Mouse (Mus musculus) midbrain, embryonic 16.5 days (tissue): ENCODE measurements around the gene Vamp2. TPM values are rescaled to one million over a fixed set of nuclear protein-coding genes. Genes with fewer than 3 reads are reported as not detected.

Source experiments
- ATAC-seq: fragments of 200-750 bp; cut with Nextera tagmentation; 2 replicates; pipeline ENCODE4 v1.8.0; 2017; ENCODE audit warnings: moderate TSS enrichment
- H3K27ac ChIP-seq: fragments of 300-500 bp; sonication (generic); 2 replicates; pipeline ENCODE4 v1.5.1; 2014; ENCODE audit warnings: mild to moderate bottlenecking, low read length, mixed read lengths
- H3K27me3 ChIP-seq: fragments of 300-500 bp; sonication (generic); 2 replicates; pipeline ENCODE4 v1.6.1; 2014; ENCODE audit warnings: low read depth, low read length, mixed read lengths; ENCODE audit not compliant: control insufficient read depth, insufficient read depth
- H3K36me3 ChIP-seq: fragments of 300-500 bp; sonication (generic); 2 replicates; pipeline ENCODE4 v1.6.1; 2014; ENCODE audit warnings: mild to moderate bottlenecking, low read length, moderate library complexity, mixed read lengths; ENCODE audit not compliant: control insufficient read depth, insufficient read depth
- H3K4me1 ChIP-seq: fragments of 300-500 bp; sonication (generic); 2 replicates; pipeline ENCODE4 v1.6.1; 2014; ENCODE audit warnings: mild to moderate bottlenecking, low read length, mixed read lengths; ENCODE audit not compliant: control insufficient read depth, insufficient read depth
- H3K4me2 ChIP-seq: fragments of 300-500 bp; sonication (generic); 2 replicates; pipeline ENCODE4 v1.6.1; 2014; ENCODE audit warnings: mild to moderate bottlenecking, low read length, mixed read lengths
- H3K4me3 ChIP-seq: fragments of 300-500 bp; sonication (generic); 2 replicates; pipeline ENCODE4 v1.5.1; 2014; ENCODE audit warnings: low read depth, mild to moderate bottlenecking, low read length, moderate library complexity, mixed read lengths
- H3K9ac ChIP-seq: fragments of 300-500 bp; sonication (generic); 2 replicates; pipeline ENCODE4 v1.6.1; 2014; ENCODE audit warnings: low read depth, low read length, mixed read lengths
- H3K9me3 ChIP-seq: fragments of 300-500 bp; sonication (generic); replicated peaks from 2 replicates; pipeline ENCODE4 v1.6.1; 2014; ENCODE audit warnings: mild to moderate bottlenecking, low read length, mixed read lengths; ENCODE audit not compliant: control insufficient read depth, poor library complexity, severe bottlenecking
- WGBS: fragments of 180-500 bp; shearing (Covaris S2); extraction: QIAGEN DNeasy Blood & Tissue Kit; methylation state at CpG from one replicate; pipeline ENCODE4 v1.1.7; 2014; 5-methylcytosine and 5-hydroxymethylcytosine counted together
- polyA plus RNA-seq: library from polyadenylated mRNA; unstranded; fragments of >200 nt; fragmentation: Nextera tagmentation; extraction: Ambion mirVana; gene quantifications from 2 replicates; pipeline ENCODE4 v1.2.1, GENCODE M21; 2015

Gene Vamp2
- polyA plus RNA-seq, 1 experiment from 2014 or later = 438 TPM

DNA sequence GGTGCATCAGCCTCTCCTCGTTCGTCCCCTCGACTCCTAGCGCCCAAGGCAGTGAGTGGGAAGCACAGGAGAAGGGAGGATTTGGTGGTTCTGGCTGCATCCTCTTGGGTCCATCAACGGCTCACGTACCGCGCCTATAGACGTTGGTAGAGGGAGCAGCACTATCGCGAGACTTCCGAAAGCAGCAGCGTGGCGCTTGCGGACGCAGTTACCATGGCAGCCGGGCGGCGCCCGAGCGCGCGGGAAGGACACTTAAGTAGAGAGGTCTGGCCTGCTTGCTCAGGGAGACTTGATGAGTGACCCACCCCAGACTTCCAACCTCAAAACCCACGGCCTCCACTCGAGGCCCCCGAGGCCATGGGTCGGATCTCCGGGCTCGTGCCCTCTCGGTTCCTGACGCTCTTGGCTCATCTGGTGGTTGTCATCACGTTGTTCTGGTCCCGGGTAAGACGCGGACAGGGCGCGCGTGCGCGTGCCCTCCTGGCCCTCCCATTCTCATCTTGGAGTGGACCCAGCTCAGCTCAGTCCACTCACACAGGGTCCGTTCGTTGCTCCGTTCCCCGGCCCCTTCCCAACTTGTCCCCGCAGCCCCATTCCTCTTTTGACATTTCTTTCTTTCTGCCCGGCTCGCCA is 17.6 kb upstream of the Vamp2 start, which contains the start of gene Tmem107:
Gene Tmem107, plus strand, starts transcription at position 217 of the 633 bp plus-strand sequence.
- no peaks in the 10 kb centered on the region for H3K27me3 ChIP-seq
- H3K27ac ChIP-seq = peak within 1 kb of the TSS; percentile 92
- no peaks in the 10 kb centered on the region for H3K36me3 ChIP-seq
- under 1% methylated on average over 47 of the region's 47 CpGs for WGBS
- peaks cover 35% of the 10 kb centered on the region for H3K4me1 ChIP-seq
- H3K9ac ChIP-seq = peak within 1 kb of the TSS; percentile 80
- H3K4me3 ChIP-seq = peak within 1 kb of the TSS; percentile 63
- peak; percentile 88 for ATAC-seq
- H3K9me3 ChIP-seq = no peaks in the 10 kb centered on the region
- H3K4me2 ChIP-seq = peak within 1 kb of the TSS; percentile 80

DNA sequence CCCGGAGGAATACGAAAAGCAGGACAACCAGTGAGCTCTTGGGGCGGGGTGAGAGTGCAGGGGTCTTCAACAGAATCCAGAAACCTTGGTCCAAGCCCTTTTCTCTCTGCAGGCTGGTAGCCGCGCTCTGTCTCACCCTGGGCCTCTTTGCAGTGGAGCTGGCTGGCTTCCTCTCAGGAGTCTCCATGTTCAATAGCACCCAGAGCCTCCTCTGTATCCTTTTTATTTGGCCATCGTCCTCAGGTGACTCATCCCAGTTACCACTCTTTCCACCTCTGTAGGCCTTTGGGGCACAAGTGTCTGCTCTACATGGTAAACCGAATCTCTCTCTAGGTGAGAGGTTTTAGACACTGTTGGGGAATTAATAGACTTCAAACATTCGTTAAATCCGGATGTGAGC is 17.0 kb upstream of the Vamp2 start:
- H3K27me3 ChIP-seq = no peaks in the 10 kb centered on the region
- peak overlapping the region; percentile 80 for H3K9ac ChIP-seq
- no peak for ATAC-seq
- H3K4me2 ChIP-seq = peak overlapping the region; percentile 80
- peak overlapping the region; percentile 63 for H3K4me3 ChIP-seq
- H3K4me1 ChIP-seq = peaks cover 31% of the 10 kb centered on the region
- no peaks in the 10 kb centered on the region for H3K9me3 ChIP-seq
- 22% methylated on average over 9 of the region's 9 CpGs for WGBS
- H3K27ac ChIP-seq = peak overlapping the region; percentile 92
- no peaks in the 10 kb centered on the region for H3K36me3 ChIP-seq

DNA sequence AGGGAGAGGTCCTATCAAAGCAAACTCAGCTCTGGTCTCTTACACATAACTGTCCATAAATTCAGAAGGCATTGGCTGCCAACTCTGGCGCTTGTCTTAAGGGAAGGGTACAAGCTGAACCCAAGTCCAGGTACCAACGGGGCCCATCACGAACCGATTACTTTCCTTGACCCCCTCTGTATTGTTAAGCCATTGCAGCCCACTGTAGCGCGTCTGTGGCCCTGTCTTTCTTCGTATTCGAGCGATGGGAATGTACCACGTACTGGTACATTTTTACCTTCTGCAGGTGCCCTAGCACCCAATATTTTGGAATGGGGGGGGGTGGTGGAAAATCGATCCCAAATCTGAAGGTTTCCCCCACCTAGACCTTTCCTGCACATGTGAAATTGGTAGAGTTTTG is 16.1 kb upstream of the Vamp2 start:
- WGBS = 86% methylated on average over 11 of the region's 11 CpGs
- Histone ChIP-seq H3K27ac (peak overlapping the region; percentile 85), H3K4me2 (peak overlapping the region; percentile 70), H3K4me1 (peaks cover 24% of the 10 kb centered on the region), H3K9me3 (no peaks in the 10 kb centered on the region), H3K27me3 (no peaks in the 10 kb centered on the region), H3K9ac (peak overlapping the region; percentile 51), H3K36me3 (no peaks in the 10 kb centered on the region), H3K4me3 (peak overlapping the region; percentile 39)
- no peak for ATAC-seq

DNA sequence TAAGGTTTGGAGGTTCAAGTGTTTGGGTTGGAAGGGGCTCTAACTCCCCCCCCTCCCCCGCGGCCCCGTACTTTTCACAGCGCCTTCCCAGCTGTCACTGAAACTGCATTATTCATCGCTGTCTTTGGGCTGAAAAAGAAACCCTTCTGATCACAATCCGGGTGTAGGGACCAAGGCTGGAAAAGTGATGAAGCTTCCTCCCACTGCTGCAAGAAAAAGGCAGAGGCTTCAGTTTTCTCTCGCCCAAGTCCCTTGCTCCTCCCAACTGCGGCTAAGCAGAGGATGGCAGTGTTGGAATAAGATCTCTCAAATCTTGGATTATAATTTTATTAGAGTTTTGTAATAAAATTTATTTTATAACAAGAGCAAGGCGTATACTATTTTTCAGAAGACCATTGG is 15.6 kb upstream of the Vamp2 start:
- ATAC-seq = 0 out of 2 replicates have a peak, but pooled peaks have one; percentile 7
- WGBS = 5% methylated on average over 9 of the region's 9 CpGs
- Histone ChIP-seq H3K4me3 (peak overlapping the region; percentile 39), H3K27ac (peak overlapping the region; percentile 85), H3K27me3 (no peaks in the 10 kb centered on the region), H3K4me2 (peak overlapping the region; percentile 70), H3K36me3 (no peaks in the 10 kb centered on the region), H3K9me3 (no peaks in the 10 kb centered on the region), H3K9ac (peak overlapping the region; percentile 51), H3K4me1 (peaks cover 24% of the 10 kb centered on the region)

DNA sequence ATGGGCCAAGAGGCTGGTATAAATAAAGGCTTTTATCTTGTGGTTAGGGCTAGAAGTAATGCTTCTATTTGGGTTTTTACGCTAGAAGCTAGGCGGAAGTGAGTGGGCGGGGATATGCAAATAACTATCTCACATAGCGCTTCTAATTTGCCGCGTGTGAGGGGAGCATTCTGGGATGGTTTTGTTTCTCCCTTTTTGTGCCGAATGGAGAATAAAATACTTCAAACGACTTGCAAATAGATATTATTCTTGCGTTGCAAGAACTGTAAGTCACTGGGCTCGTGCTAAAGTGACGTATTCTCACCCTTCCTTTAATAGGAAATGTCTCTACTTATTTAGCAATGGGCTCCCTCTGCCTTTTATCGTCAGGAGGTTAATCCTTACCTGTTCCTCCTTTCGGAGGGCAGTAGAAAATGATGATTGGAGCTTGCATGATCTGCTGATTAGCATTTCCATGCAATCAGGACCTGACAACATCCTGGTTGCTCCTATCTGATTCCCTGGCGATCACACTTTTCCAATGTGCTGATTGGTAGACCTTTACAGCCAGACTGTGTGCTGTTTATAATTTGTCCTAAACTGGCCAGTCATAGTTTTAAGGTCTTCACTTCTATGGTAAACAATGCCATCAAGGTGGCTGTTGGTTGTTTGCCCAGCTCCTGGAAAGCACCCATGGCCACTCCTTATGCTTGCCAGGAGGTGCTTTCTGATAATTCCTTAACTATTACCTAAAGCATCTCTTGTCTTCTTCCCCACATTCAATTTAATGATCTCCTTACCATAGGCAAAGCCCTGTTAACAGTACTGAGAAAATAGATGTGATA is 15.0 kb upstream of the Vamp2 start:
- no peaks in the 10 kb centered on the region for H3K27me3 ChIP-seq
- H3K4me2 ChIP-seq = peak overlapping the region; percentile 70
- H3K36me3 ChIP-seq = no peaks in the 10 kb centered on the region
- peak; percentile 54 for ATAC-seq
- peak overlapping the region; percentile 39 for H3K4me3 ChIP-seq
- peak overlapping the region; percentile 85 for H3K27ac ChIP-seq
- under 1% methylated on average over 14 of the region's 14 CpGs for WGBS
- H3K4me1 ChIP-seq = peaks cover 24% of the 10 kb centered on the region
- no peaks in the 10 kb centered on the region for H3K9me3 ChIP-seq
- H3K9ac ChIP-seq = peak overlapping the region; percentile 51

DNA sequence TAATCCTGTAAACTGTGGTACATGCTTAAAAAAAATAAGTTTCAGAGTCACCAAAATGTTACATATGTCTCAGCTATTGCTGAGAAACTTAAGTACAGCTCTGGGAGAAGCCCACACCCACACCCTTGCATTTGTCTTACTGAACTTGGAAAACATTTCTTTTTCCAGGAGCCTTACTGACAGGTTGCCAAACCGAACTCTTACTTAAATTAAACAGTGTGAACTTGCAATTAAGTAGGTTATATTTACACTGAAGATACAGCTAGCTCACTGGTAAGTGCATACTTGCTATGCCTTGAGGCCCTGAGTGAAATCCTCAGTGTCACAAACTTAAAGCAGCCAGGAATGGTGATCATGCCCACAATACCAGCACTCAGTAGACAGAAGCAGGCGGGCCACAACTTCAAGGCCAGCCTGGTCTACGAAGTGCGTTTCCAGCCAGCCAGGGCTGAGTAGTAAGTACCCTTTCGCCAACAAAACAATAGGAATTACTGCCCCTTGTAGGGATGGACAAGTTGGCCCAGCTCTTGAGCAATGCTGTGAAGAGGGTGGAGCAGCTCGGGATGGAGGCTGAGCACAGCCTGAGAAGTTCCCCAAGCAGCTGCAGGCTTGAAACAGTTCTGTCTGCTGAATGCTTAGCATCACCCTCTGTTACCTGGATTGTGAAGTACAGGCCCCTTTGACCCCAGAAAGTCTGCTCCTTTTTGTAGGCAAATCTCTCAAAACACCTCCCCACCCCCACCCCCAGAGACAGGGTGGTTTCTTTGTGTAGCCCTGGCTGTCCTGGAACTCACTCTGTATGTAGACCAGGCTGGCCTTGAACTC is 14.1 kb upstream of the Vamp2 start:
- H3K4me1 ChIP-seq = peaks cover 24% of the 10 kb centered on the region
- H3K36me3 ChIP-seq = no peaks in the 10 kb centered on the region
- H3K9ac ChIP-seq = 0 out of 2 replicates have a peak overlapping the region, but pooled peaks have one; percentile 1
- H3K4me3 ChIP-seq = no peak overlapping the region
- ATAC-seq = no peak
- H3K27ac ChIP-seq = peak overlapping the region; percentile 85
- no peaks in the 10 kb centered on the region for H3K27me3 ChIP-seq
- WGBS = 49% methylated on average over 6 of the region's 6 CpGs
- no peaks in the 10 kb centered on the region for H3K9me3 ChIP-seq
- H3K4me2 ChIP-seq = no peak overlapping the region

- Histone ChIP-seq H3K4me2 (no peak overlapping the region), H3K36me3 (no peaks in the 10 kb centered on the region), H3K9ac (no peak overlapping the region), H3K27me3 (no peaks in the 10 kb centered on the region), H3K4me3 (no peak overlapping the region), H3K4me1 (peaks cover 22% of the 10 kb centered on the region), H3K9me3 (no peaks in the 10 kb centered on the region), H3K27ac (no peak overlapping the region)
- no peak for ATAC-seq
- 53% methylated on average over 2 of the region's 2 CpGs for WGBS
Observed at GRCm38 (mm10) chr11:69074776-69075069, 13.6 kb upstream of the Vamp2 start.

- WGBS = 46% methylated on average over 8 of the region's 9 CpGs
- no peaks in the 10 kb centered on the region for H3K36me3 ChIP-seq
- peaks cover 18% of the 10 kb centered on the region for H3K4me1 ChIP-seq
- no peaks in the 10 kb centered on the region for H3K27me3 ChIP-seq
- no peak overlapping the region for H3K4me3 ChIP-seq
- H3K4me2 ChIP-seq = no peak overlapping the region
- no peak overlapping the region for H3K27ac ChIP-seq
- H3K9ac ChIP-seq = no peak overlapping the region
- no peaks in the 10 kb centered on the region for H3K9me3 ChIP-seq
- ATAC-seq = no peak
Observed at GRCm38 (mm10) chr11:69075764-69076479, 12.4 kb upstream of the Vamp2 start.
